Mouse (Mus musculus) midbrain, embryonic 14.5 days (tissue): Measurements from ENCODE around the gene Trim2. TPM values are rescaled to one million over a fixed set of nuclear protein-coding genes. Genes with fewer than 3 reads are reported as not detected.

ENCODE experiments used
- ATAC-seq: fragments of 200-750 bp; cut with Nextera tagmentation; 2 replicates; pipeline ENCODE4 v1.8.0; 2017; ENCODE audit warnings: moderate number of reproducible peaks, moderate library complexity; ENCODE audit not compliant: low FRiP score, low TSS enrichment
- DNase-seq: peaks from one replicate; pipeline ENCODE4 v3.0.0-alpha.2; 2015
- H3K27ac ChIP-seq: fragments of 300-500 bp; sonication (generic); replicated peaks from 2 replicates; pipeline ENCODE4 v1.5.1; 2014; ENCODE audit warnings: mild to moderate bottlenecking, low read depth, low read length, moderate library complexity
- H3K27me3 ChIP-seq: fragments of 300-500 bp; sonication (generic); 2 replicates; pipeline ENCODE4 v1.6.1; 2014; ENCODE audit warnings: low read length, control low read depth, mixed read lengths; ENCODE audit not compliant: control insufficient read depth, insufficient read depth
- H3K36me3 ChIP-seq: fragments of 300-500 bp; sonication (generic); 2 replicates; pipeline ENCODE4 v1.6.1; 2014; ENCODE audit warnings: low read length, control low read depth; ENCODE audit not compliant: control insufficient read depth, insufficient read depth
- H3K4me1 ChIP-seq: fragments of 300-500 bp; sonication (generic); 2 replicates; pipeline ENCODE4 v1.6.1; 2014; ENCODE audit warnings: mild to moderate bottlenecking, antibody characterized with exemption, low read length, control low read depth; ENCODE audit not compliant: control insufficient read depth, insufficient read depth
- H3K4me2 ChIP-seq: fragments of 300-500 bp; sonication (generic); 2 replicates; pipeline ENCODE4 v1.6.1; 2014; ENCODE audit warnings: mild to moderate bottlenecking, low read length, moderate library complexity
- H3K4me3 ChIP-seq: fragments of 300-500 bp; sonication (generic); replicated peaks from 2 replicates; pipeline ENCODE4 v1.5.1; 2014; ENCODE audit warnings: low read depth, low read length
- H3K9ac ChIP-seq: fragments of 300-500 bp; sonication (generic); replicated peaks from 2 replicates; pipeline ENCODE4 v1.6.1; 2014; ENCODE audit warnings: mild to moderate bottlenecking, low read length, moderate library complexity
- H3K9me3 ChIP-seq: fragments of 300-500 bp; sonication (generic); 2 replicates; pipeline ENCODE4 v1.6.1; 2016; ENCODE audit warnings: low read length, control low read depth, mixed read lengths; ENCODE audit not compliant: control insufficient read depth
- WGBS: fragments of 180-500 bp; shearing (Covaris S2); extraction: QIAGEN DNeasy Blood & Tissue Kit; methylation state at CpG from one replicate; pipeline ENCODE4 v1.1.7; 2014; 5-methylcytosine and 5-hydroxymethylcytosine counted together
- polyA plus RNA-seq: library from polyadenylated mRNA; unstranded; fragments of >200 nt; fragmentation: Nextera tagmentation; extraction: Ambion mirVana; gene quantifications from 2 replicates; pipeline ENCODE4 v1.2.1, GENCODE M21; 2014

Gene Trim2
- polyA plus RNA-seq, 1 experiment from 2014 or later, result 154 TPM

GRCm38 (mm10) chr3:84344725-84345645, 38.3 kb upstream of the Trim2 start:
- Histone ChIP-seq H3K9ac (0 out of 2 replicates have a peak overlapping the region, but pooled peaks have one; percentile 34), H3K27me3 (0 out of 2 replicates have a peak, but pooled peaks cover 5% of the 10 kb centered on the region)
- ATAC-seq, result peak; percentile 49; the same call in 1 of the 2 replicates

GRCm38 (mm10) chr3:84343101-84343500, 36.4 kb upstream of the Trim2 start:
- H3K4me2 ChIP-seq, result no peak overlapping the region
- no peak overlapping the region for H3K4me3 ChIP-seq
- ATAC-seq, result no peak
- peaks cover 11% of the 10 kb centered on the region; the same call in 1 of the 2 replicates for H3K4me1 ChIP-seq
- 0 out of 2 replicates have a peak, but pooled peaks cover 5% of the 10 kb centered on the region for H3K27me3 ChIP-seq
- H3K36me3 ChIP-seq, result no peaks in the 10 kb centered on the region
- H3K27ac ChIP-seq, result no peak overlapping the region
- H3K9ac ChIP-seq, result no peak overlapping the region
- no peak for DNase-seq
- no peaks in the 10 kb centered on the region for H3K9me3 ChIP-seq
- WGBS, result 90% methylated on average over 9 of the region's 9 CpGs

More at GRCm38 (mm10) chr3:84344725-84345645, 38.3 kb upstream of the Trim2 start:
- Histone ChIP-seq H3K27ac (0 out of 2 replicates have a peak overlapping the region, but pooled peaks have one; percentile 20), H3K4me1 (peaks cover 11% of the 10 kb centered on the region; the same call in 1 of the 2 replicates), H3K4me2 (peak overlapping the region; percentile 68), H3K36me3 (no peaks in the 10 kb centered on the region), H3K9me3 (no peaks in the 10 kb centered on the region), H3K4me3 (peak overlapping the region; percentile 28)
- WGBS, result 15% methylated on average over 28 of the region's 28 CpGs
- DNase-seq, result peak; percentile 95

GRCm38 (mm10) chr3:84341811-84342210, 35.1 kb upstream of the Trim2 start:
- Histone ChIP-seq H3K9me3 (no peaks in the 10 kb centered on the region), H3K4me1 (peaks cover 11% of the 10 kb centered on the region; the same call in 1 of the 2 replicates), H3K4me3 (no peak overlapping the region), H3K36me3 (no peaks in the 10 kb centered on the region), H3K27ac (no peak overlapping the region), H3K27me3 (no peaks in the 10 kb centered on the region), H3K4me2 (no peak overlapping the region), H3K9ac (no peak overlapping the region)
- DNase-seq (no peak), ATAC-seq (no peak)
- WGBS, result 57% methylated on average over 7 of the region's 7 CpGs

- ATAC-seq, result no peak
- Histone ChIP-seq H3K4me3 (no peak overlapping the region), H3K36me3 (no peaks in the 10 kb centered on the region), H3K9ac (no peak overlapping the region), H3K27ac (no peak overlapping the region), H3K9me3 (no peaks in the 10 kb centered on the region), H3K27me3 (no peaks in the 10 kb centered on the region), H3K4me2 (no peak overlapping the region), H3K4me1 (peaks cover 12% of the 10 kb centered on the region; the same call in 1 of the 2 replicates)
- WGBS, result 52% methylated on average over 11 of the region's 11 CpGs
- DNase-seq, result no peak
These were observed 30.9 kb upstream of the Trim2 start for GRCm38 (mm10) chr3:84337585-84337984.

GRCm38 (mm10) chr3:84336342-84336741, 29.7 kb upstream of the Trim2 start:
- no peaks in the 10 kb centered on the region for H3K27me3 ChIP-seq
- WGBS, result 91% methylated on average over 12 of the region's 12 CpGs
- ATAC-seq, result no peak

DNA sequence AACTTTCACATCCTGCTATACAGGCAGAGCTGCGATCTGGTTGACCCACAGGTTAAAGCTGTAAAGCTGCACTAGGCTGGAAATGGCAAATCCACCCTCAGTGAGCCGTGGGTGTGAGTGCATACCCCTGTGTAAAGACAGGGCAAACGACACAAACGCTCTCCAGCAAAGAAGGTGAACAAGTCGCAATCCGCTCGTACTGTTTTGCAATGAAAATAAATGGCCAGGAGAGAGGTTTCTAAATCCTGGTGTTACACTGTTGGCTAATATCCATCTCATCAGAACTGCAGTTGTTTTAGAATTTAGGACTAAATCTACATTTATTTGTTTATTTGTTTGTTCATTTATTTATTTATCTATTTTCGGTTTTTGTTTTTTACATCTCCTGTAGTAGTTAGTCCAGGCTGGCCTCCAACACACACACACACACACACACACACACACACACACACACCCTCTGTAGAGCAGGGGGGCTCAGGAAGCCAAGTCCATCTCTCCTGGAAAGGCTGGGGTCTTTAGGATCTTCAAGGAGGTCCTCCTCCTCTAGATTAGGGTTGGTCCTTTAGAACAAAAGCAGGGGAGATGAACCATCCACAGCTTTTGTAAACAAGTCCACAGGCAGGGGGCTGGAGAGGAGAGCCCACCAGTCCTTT, 28.9 kb upstream of the Trim2 start:
- H3K27ac ChIP-seq, result no peak overlapping the region
- H3K27me3 ChIP-seq, result no peaks in the 10 kb centered on the region
- DNase-seq (no peak), ATAC-seq (no peak)
- no peak overlapping the region for H3K4me3 ChIP-seq
- H3K4me2 ChIP-seq, result peak overlapping the region; percentile 45; the same call in 1 of the 2 replicates
- WGBS, result 38% methylated on average over 8 of the region's 8 CpGs
- H3K36me3 ChIP-seq, result no peaks in the 10 kb centered on the region
- H3K9ac ChIP-seq, result no peak overlapping the region
- H3K4me1 ChIP-seq, result peaks cover 10% of the 10 kb centered on the region; the same call in 1 of the 2 replicates
- no peaks in the 10 kb centered on the region for H3K9me3 ChIP-seq

More at GRCm38 (mm10) chr3:84336342-84336741, 29.7 kb upstream of the Trim2 start:
- Histone ChIP-seq H3K4me3 (no peak overlapping the region), H3K9ac (no peak overlapping the region), H3K36me3 (no peaks in the 10 kb centered on the region), H3K27ac (no peak overlapping the region), H3K9me3 (no peaks in the 10 kb centered on the region), H3K4me2 (no peak overlapping the region), H3K4me1 (peaks cover 12% of the 10 kb centered on the region; the same call in 1 of the 2 replicates)
- no peak for DNase-seq

DNA sequence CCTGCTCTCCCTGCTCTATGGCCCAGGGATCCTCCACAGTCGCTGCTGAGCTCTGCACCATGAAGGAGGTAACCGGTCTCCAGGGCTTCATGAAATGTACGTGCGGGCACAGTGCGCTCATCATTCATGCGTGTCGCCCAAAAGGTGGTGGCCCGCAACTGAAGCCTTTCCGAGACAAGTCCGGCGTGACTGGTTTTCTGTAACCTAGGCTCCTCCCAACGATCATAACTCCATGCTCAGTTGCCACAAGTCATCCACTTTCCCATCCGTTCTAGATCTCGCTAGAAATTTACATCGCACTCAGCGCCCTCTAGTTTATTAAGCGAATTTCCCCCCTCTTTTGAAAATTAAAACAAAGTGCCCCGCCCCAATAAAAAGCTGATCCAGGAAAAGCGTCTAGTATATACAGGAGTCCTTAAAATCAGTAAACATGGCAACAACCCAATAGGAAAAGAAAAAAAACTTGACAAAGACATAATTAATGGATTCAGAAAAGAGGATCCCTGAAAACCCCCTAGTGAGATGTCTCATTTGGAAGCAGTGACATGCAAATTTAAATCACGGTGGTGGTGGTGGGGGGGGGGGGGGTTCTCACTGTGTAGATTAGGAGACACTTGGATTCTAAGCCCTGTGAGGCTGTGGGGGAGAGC, 28.2 kb upstream of the Trim2 start:
- DNase-seq, result peak; percentile 24
- 9% methylated on average over 20 of the region's 20 CpGs for WGBS
- Histone ChIP-seq H3K27me3 (no peaks in the 10 kb centered on the region), H3K36me3 (no peaks in the 10 kb centered on the region), H3K4me1 (peaks cover 9% of the 10 kb centered on the region; the same call in 1 of the 2 replicates), H3K9me3 (no peaks in the 10 kb centered on the region), H3K27ac (no peak overlapping the region), H3K4me2 (peak overlapping the region; percentile 45), H3K9ac (no peak overlapping the region), H3K4me3 (peak overlapping the region; percentile 9; the same call in 1 of the 2 replicates)
- ATAC-seq, result no peak
